Mouse (Mus musculus) left cerebral cortex, adult 2 months (tissue): ENCODE results near the gene Cuedc2. TPM values are rescaled to one million over a fixed set of nuclear protein-coding genes. Genes with fewer than 3 reads are reported as not detected.

Source experiments
- DNase-seq, 2 experiments: peaks; one replicate each; pipeline ENCODE4 v3.0.0; 2021 to 2022; ENCODE audit warnings: low spot score in 2 of 2, mixed read lengths in 1 of 2; ENCODE audit errors: extremely low spot score in 1 of 2
- H3K27ac ChIP-seq: fragments of 200-600 bp; 2 replicates; pipeline ENCODE4 v1.8.1; 2022
- H3K4me3 ChIP-seq: fragments of 200-600 bp; 2 replicates; pipeline ENCODE4 v1.8.1; 2022
- CTCF ChIP-seq: fragments of 200-600 bp; IDR thresholded peaks from 2 replicates; pipeline ENCODE4 v1.8.1; 2022; ENCODE audit warnings: antibody characterized with exemption, mild to moderate bottlenecking, moderate library complexity
- intact Hi-C: fragments of 180-260 bp; cut with DNase I; formaldehyde crosslinking; loops from one replicate; pipeline ENCODE4 v1.15.1; 2025
- total RNA-seq, 2 experiments: library from RNA; stranded (reverse); gene quantifications; 2 replicates each; pipeline ENCODE4 v1.2.3; 2021

Gene Cuedc2
- total RNA-seq, 2 experiments from 2014 or later = 188 to 196 TPM

DNA sequence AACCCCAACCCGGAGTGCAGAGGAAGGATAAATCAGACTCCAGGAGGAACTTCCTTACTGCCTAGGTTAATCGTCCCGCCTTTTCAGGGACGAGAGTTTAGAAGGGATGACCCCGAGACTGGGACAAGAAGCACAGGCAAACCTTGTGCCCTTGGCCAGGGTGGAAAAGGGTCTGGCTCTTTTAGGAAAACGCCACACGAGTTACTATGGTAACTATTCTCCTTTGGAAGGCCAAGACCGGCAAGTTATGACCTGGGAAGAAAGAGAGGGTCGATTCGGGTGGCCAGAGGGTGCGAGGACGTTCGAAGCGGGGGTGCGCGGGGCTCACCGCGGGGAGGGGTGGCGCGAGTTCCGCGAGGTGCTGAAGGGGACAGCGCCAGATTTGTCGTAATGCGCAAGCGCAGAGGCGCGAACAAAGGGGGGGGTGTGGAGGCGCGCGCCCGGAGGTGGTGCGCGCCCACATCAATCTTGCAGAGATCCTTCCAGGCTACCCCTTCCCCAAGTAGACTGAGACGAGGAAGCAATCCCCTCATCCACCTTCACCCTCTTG is 11.7 kb downstream of the Cuedc2 start, which contains the start of gene Psd:
Gene Psd (minus strand): TSS at position 401 of the 550 bp plus-strand sequence.
- TF ChIP-seq CTCF = no peak
- intact Hi-C loops = no loop called here
- peak; percentile 68 to 73 for DNase-seq
- Histone ChIP-seq H3K4me3 (peak within 1 kb of the TSS; percentile 63), H3K27ac (peak within 1 kb of the TSS; percentile 87)

DNA sequence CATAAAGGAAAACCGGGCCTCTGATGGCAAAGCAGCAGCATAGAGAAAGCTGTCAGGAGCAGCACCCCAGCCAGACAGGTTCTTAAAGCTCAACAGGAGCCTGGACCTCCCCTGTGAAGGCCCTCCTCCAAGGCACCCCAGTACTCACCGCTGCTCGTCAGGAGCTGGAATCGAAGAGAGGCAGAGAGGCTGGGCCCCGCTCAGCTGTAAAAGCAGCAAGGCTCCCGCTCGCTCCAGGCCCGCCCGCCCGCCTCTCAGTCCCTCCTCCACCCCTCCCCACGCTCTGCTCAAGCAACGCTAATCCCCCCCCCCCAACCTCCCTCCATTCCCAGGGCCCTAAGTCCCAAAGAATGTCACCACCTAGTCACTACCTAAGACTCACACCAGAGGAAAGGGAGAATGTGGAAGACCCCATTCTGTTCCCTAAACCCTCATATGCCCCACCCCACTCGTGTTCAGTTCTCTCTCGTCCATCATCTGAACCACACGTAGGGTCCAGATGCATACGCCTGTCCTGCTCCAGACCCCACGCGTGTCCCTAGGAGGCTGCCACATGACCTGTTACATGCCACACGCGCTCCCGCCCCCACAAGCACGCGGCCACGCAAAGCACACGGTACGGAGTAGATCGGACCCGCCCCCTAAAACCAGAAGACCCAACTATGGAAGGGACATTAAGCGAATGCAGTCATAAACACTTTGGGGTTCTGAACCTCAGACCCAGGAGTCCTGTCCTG is 12.3 kb downstream of the Cuedc2 start:
- intact Hi-C loops = no loop called here

DNA sequence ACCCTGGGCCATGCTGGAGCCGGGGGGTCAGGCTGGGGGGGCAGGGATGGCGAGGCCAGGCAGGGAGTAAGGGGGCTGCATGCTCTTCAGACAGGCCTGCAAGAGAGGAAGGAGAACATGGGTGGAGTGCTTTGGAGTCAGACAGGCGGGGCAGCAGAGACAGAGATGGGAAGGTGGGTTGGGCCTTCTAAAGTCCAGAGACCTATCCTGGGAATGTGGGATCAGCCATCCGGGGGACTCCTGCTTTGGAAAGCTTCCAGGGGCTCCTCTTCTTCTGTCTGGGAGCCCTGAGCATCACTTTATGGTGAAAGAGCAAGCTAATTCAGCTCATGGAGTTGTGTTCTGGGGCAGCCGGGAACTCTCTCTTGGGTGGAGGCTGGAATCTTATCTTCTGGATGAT is 13.6 kb downstream of the Cuedc2 start:
- no peak for TF ChIP-seq CTCF
- intact Hi-C loops = no loop called here
- Histone ChIP-seq H3K27ac (no peak overlapping the region), H3K4me3 (no peak overlapping the region)
- DNase-seq = no peak

More for the DNA sequence above, 12.3 kb downstream of the Cuedc2 start:
- peak overlapping the region; percentile 63 for H3K4me3 ChIP-seq
- H3K27ac ChIP-seq = peak overlapping the region; percentile 87
- no peak for TF ChIP-seq CTCF
- DNase-seq = peak in 1 of 2 experiments; percentile 42

DNA sequence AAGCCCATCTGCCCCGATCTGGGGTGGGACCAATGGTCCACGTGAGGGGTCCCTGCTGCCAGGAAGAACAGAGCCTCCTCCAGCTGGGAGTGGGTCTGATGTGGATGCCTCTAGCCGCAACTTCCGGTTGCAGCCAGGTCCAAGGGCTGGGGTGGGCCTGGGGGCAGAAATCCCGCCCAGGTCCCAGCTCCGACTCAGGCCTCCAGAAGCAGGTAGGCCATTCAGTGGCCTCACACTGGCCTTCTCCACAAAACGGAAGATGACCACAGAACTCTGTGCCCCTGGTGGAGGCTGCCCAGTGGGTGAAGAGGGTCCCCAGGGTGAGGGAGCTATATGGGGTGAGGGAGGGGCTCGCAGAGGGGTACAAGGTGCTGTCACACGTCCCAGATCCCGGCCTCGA is 14.1 kb downstream of the Cuedc2 start:
- intact Hi-C loops = no loop called here

DNA sequence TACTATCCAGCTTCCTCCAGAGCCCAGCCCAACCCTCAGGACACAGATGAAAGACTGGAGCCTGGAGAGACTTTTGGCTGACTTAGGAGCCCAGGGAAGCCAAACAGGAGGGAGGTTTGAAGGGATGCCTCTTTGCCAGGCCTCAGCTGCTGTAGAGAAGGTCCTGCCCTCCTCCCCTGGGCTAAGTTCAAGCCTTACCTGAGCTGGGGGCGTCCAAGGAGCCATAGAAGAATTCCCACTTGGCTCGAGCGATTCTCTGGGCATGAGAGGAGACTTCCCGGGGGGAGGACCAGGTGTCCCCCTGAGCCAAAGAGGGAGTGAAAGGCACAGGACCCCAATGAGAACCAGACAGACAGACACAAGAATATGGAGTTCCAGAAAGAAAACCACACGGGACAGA is 14.8 kb downstream of the Cuedc2 start:
- intact Hi-C loops = no loop called here
- no peak for TF ChIP-seq CTCF
- peak in 1 of 2 experiments; percentile 5 for DNase-seq
- H3K27ac ChIP-seq = no peak overlapping the region
- H3K4me3 ChIP-seq = no peak overlapping the region

More for the DNA sequence above, 14.1 kb downstream of the Cuedc2 start:
- H3K27ac ChIP-seq = no peak overlapping the region
- no peak for TF ChIP-seq CTCF
- no peak overlapping the region for H3K4me3 ChIP-seq
- peak in 1 of 2 experiments; percentile 9 for DNase-seq

DNA sequence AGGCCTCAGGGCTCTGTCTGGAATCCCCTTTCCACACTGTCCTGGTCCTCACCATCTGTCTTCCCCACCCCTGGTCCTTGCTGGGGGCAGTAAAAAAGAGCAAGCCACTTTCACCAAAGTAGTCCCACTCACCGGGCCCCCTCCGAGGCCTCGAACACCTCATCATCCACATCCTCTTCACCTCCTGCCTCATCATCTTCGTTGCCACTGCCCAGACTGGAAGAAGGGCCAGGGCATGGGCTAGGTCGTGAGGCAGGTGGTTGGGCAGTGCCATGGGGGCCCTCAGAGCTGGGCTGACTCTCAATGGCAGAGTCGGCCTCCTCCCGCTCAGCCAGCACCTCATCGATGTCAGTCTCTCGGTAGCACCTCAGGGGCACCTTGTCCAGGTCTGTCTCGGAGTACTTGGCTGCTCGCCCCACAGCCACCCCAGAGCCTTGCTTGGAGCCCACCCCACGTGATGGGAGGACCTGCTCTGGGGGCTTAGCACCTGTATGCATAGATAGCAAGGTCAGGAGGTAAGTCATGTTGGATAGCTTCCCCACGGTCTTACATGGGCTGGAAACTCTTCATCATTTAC is 15.4 kb downstream of the Cuedc2 start:
- H3K27ac ChIP-seq = peak overlapping the region; percentile 48
- intact Hi-C loops = no loop called here
- no peak overlapping the region for H3K4me3 ChIP-seq
- no peak for DNase-seq
- no peak for TF ChIP-seq CTCF

DNA sequence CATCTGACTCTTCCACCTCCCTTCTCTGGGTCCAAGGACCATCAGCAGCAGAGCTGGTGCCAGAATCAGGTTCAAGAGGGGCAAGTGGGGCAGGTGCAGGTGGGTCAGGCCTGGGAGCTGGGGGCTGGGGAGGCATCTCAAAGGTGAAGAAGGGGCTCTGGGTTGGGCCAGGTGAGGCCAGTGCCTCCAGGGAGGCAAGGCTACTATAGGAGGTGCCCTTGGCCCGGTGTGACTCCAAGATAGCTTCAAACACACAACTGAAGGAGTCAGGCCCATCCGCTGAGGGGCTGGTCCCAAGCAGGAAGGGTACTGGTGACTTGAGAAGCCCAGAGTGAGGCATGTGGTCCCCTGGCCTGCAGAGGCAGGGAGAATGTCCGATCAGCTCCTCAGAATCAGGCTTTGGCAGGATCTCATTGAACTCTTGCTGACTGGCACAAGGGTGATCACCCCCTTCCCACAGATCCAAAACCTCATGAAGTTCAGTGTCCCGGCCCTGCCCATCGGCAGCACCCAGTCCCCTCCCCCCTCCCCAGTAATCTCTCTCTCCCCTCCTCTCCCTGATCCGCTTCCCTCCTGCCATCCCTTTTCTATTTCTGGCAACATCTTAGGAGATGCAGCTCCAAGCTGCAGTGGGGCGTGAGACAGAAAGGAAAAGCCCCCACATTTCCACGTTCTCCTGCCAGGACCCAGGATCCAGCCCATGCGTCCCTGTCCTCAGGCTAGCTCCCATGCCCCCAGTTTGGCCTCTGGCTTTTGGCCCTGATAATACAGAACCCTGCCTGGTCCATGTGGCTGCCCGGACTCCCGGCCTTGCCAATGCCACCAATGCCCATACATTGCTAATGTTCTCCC is 16.1 kb downstream of the Cuedc2 start:
- no peak overlapping the region for H3K4me3 ChIP-seq
- no peak for TF ChIP-seq CTCF
- peak; percentile 24 to 30 for DNase-seq
- peak overlapping the region; percentile 56 for H3K27ac ChIP-seq
- intact Hi-C loops = no loop called here

DNA sequence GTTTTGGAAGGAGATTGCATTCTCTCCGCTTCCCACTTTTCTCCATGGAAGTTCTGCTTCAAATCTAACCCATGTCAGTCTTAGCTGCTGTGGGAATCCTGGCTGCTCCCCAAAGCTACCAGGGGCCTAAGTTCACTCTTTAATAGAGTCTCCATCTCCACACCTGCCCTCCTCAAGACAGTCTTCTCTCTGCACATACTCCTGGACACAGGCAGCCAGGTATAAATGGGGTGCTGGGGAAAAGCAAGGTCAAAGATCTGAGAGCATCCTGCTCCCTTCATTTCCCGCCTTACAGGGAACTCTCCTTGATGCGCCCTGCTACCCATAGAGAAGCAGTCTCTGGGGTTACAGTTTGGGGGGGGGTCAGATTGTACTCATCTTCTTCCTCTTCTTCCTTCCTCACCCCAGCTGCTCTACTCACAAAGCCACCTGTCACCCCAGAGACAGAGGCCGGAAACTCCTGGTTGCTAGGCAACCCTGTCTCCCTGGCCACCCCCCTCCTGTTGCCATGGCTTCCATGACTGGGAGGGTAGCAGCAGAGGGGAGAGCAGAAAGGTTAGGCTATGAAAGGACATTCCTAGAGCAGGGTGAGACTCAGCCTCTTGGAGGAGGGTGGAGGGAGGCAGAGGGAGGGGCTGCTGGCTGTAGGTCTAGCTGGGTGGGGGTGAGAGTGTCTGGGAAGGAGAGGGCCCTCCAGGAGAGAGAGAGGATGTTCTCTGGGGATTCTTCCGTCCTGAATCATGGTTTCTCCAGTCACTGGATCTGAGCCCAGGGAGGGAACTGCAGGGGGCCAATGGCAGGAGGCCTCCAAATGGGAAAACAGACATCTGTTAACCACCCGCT is 17.2 kb downstream of the Cuedc2 start:
- peak; percentile 42 to 44 for DNase-seq
- intact Hi-C loops = no loop called here
- no peak for TF ChIP-seq CTCF
- Histone ChIP-seq H3K27ac (peak overlapping the region; percentile 56), H3K4me3 (no peak overlapping the region)

DNA sequence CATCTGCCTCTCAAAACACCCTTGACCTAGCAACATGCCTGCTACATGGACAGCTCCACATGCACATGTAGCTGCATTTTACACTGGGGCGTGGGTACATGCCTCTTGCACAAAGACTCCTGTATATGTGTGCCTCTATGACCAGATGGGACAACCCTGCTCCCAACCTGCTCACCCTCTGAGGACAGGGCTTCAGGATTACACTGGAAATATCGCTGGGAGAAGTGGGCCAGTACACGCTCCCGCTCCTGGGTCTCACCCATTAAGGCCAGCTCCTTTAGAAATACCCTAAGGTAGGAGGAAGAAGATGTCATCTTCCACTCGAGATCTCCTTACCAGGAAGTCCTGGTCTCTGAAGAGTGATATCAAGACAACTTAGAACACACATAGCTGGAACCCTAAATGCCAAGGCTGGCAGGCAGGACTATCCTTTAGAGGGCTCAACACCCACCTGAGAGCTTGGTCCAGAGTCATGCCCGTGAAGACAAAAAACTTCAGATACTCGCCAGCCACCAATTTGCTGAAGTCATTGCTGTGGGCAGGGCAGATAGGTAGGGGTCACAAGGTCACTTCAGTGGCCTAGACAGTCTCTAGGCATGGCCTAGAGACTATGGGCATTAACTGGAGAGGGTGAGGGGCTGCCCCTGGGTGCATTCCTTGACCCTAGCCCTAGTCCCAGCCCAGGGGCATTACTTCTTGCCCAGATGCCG is 18.3 kb downstream of the Cuedc2 start:
- DNase-seq = no peak
- Histone ChIP-seq H3K27ac (peak overlapping the region; percentile 45), H3K4me3 (no peak overlapping the region)
- intact Hi-C loops = no loop called here
- TF ChIP-seq CTCF = no peak

DNA sequence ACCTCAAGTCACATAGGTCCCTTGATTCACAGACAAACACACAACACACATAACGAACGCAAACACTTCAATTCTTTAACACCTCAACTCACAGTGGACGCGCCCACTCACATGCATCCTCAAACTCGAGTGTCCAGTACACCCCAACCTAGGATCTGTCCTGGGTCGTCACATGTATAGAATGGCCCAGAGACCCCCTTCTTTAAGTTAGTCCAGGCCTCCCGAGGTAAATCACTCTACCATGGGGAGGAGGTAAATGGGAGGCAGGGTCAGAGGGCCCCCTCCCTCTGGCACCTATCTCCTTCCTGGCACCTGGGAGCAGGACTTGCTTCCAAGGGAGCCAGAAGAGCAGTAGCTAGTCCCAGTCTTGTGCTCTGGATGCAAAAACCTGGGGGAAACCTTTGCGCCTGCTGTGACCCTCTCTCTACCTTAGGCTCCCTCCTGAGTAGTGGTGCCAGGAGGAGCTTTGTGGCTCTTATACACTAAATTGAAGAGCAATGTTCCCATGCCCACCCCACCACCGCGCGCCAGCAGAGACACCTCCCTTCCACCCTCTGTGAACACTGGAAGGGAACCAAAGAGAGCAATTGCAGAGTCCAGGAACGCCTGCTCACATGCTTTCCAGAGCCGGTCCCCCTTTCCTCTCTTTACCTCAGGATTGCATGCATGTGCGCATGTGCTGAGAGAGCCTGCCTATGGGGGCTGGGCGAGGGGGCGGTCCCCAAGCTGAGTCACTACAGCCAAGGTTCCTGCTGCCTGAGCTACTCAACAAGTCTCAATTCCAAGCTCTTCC is 19.7 kb downstream of the Cuedc2 start:
- peak overlapping the region; percentile 93 for H3K27ac ChIP-seq
- peak overlapping the region; percentile 44 for H3K4me3 ChIP-seq
- no peak for TF ChIP-seq CTCF
- DNase-seq = peak; percentile 90 to 92
- intact Hi-C loops = no loop called here
